Mouse (Mus musculus): Measurements from ENCODE around the gene Acd.
A peak's percentile ranks its signal among the peaks of the same experiment; 100 is the strongest.

The Acd gene

GRCm38 (mm10) chr8:105700966-105701824 is at the start of gene Acd, which contains the start of gene Pard6a:
TSS of gene Acd (minus strand) at chr8:105701102.
TSS of gene Pard6a (plus strand) at chr8:105701148.
- DNase-seq (ENCODE audit: low spot score) = peak; percentile 99

- peak; percentile 13 for DNase-seq (ENCODE audit: low spot score)
Observed at GRCm38 (mm10) chr8:105750606-105751005, 49.7 kb upstream of the Acd start.

DNA sequence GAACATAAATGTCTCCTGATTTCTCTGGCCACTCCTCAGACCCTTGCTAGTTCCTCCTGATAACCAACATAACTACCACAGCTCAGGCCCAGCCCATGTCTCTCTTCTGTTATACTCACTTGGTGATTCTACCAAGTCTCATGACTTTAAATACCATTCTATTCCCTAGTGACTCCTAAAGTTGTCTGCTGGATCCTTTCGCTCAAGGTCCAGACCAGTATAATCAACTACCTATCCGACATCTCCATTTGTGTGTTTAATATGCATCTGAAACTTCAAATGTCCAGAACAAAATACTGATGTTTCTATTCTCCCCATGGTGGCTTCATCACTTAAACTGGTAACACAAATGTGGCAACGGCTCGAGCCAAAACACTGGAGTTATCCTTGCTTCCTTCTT is 42.4 kb upstream of the Acd start:
- peak; percentile 15 for DNase-seq (ENCODE audit: low spot score)

DNA sequence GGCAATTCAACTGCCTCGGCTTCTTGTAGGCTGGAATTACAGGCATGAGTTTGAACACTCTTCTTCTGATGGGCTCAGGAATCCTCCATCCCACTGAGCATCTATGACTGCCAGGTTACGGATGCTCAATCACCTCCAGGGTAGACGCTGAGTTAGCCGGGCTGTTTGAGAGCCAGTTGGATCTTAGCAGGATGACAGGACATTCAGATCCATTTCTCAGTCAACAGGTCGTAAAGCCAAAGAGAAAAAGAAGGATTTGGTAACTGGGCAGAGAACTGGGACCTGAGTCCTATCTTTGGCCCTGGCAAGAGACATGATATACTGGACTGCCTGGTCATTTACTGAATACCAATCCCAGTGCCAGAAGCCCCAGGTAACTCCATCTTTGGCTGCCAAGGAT is 38.3 kb upstream of the Acd start:
- no peak for DNase-seq (ENCODE audit: low spot score)

DNA sequence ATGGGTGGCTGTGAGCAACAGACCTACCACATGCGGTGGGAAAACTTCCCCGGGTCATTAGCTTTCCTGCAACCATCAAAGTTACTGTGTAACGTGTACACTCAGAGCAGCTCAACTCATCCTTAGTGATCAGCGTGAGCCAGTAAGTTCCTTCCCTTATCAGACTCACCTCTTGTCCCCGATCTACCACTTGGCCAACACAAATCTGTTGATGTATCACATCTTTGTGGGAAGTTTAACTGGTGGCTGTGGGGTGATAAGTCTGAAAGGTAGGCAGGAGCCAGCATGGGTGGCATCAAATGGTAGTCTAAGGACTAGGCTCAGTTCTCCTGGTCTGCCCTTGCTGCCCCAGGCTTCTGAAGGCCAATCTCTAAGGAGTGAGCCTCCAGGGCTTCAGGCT is 31.3 kb upstream of the Acd start:
- no peak for DNase-seq (ENCODE audit: low spot score)

DNA sequence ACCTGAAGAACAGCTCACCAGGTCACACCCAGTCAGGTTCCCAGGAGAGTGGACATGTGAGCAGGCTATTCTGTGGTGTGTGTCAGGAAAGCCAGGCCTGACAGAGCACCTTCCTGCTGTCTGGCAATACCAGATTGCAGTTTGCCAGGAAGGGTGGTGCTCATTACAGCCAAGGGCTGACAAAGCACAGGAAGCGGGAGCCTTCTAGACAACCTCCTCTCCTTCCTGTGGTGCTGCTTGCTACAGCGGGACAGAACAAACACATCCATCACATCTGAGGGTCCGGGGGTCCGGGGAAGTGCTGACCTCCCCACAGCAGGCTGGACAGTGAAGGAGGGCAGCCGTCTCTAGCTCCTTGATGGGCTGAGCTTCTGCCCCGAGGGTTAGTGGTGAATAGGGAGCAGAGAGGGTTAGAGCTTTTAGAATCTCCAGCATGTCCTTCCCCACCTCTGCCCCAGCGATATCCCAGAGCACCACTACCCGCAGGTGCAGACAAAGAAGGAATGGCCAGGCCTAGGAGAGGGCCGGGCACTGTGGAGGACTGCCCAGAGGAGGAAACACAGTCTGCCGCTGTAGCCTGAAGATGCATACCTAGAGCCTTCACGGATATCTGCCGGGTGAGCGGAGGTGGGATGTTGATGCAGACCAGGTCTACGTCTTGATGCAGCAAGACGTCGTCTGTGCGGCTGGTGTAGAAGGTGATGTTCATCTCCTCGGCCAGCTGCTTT is 26.7 kb upstream of the Acd start:
- DNase-seq (ENCODE audit: low spot score) = no peak

- DNase-seq (ENCODE audit: low spot score) = no peak
Observed at GRCm38 (mm10) chr8:105725726-105726125, 24.8 kb upstream of the Acd start.

- no peak for DNase-seq (ENCODE audit: low spot score)
Observed at GRCm38 (mm10) chr8:105722861-105723260, 22.0 kb upstream of the Acd start.

DNA sequence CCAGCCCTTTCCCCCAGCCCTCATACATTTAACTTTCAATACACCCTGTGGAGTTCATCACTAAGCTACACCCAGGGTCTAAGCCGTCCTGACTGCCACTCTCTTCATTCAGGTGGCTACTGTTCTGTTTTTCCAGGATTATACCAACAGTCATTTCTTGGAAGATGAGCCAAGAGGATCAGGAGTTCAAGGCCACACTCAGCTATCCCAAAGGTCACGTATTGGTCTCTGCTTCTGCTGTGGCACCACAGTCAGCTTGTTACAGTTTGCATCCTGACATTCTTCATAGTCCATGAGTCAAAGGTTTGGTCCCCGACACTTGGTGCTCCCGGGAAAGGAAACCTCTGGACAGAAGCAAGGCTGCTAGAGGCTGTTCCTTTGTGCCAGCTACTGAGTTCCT is 18.7 kb upstream of the Acd start:
- DNase-seq (ENCODE audit: low spot score) = no peak

DNA sequence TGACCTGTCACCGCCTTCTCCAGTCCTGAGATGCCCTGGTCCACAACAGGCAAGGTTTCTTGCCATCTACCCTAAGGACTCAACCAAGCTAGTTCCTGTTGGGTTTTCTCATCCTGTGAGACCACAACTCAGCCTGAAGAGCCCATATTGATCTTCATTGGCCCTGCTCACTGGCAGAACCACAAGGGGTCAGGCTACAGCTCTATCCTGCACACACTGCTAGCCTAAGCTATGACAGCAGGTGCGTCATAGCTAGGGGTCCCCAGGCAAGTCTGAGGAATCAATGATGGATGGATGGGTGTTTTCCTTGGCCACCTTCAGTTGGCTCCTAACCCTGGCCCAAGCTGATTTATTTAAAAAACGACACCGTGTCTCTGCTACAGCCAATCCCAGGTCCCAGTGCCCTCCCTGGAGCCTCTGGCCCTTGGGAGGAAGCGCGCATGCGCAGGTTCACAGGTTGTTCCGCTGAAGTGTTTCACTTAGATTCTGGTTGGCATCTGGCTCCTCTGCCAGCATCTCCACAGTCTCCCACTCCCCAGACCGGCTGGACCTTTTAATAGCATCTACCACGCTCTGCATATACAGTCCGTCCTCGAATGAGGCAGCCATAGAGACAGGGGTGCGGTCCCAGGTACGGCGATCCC is 15.5 kb upstream of the Acd start:
- no peak for DNase-seq (ENCODE audit: low spot score)

- no peak for DNase-seq (ENCODE audit: low spot score)
Observed at GRCm38 (mm10) chr8:105715042-105715441, 14.1 kb upstream of the Acd start.

DNA sequence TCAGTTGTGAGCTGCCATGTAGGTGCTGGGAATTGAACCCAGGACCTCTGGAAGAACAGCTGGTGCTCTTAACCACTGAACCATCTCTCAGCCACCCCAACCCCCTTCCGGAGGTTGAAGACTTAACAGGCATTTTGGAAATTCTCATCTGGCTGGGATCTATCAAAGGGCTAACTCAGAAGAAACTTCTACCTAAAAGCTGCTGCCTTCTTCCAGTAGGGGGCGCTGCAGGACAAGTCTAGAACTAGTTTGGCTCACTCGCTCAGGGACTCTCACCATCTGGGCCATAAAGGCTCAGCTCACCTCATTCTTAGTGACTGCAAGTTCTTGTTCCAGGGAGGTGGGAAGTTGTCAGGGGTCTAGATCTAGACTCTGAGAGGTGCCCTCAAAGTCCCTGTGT is 13.2 kb upstream of the Acd start:
- peak; percentile 96 for DNase-seq (ENCODE audit: low spot score)

GRCm38 (mm10) chr8:105712286-105712685 is 11.4 kb upstream of the Acd start:
- DNase-seq (ENCODE audit: low spot score) = no peak

- DNase-seq (ENCODE audit: low spot score) = no peak
Observed at GRCm38 (mm10) chr8:105709317-105709716, 8.4 kb upstream of the Acd start.

DNA sequence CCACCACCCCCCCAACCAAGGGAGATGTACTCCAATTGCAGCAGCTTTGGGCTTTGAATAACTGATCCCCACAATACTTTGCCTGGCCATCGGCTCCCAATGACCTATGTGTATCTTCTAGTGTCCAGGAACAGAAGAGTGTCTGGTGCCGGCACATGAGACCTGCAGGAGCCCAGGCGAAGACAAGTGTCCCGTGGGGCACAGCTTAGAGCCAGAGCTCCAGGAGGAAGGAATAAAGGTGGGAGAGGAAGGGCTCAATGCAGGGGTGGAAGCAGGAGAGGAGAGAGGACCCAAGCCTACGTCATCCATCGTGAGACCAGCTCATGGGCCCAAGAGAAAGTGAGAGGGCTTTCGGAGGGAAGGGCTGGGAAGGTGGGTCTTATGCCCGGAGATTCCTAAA is 7.8 kb upstream of the Acd start:
- no peak for DNase-seq (ENCODE audit: low spot score)

GRCm38 (mm10) chr8:105707498-105708403 is 6.8 kb upstream of the Acd start, which contains the start of the genes 4933405L10Rik and Enkd1:
TSS of gene 4933405L10Rik (plus strand) at chr8:105707655.
TSS of gene Enkd1 (minus strand) at chr8:105708210.
- DNase-seq (ENCODE audit: low spot score) = peak; percentile 95

GRCm38 (mm10) chr8:105706426-105706825 is 5.5 kb upstream of the Acd start:
- no peak for DNase-seq (ENCODE audit: low spot score)

GRCm38 (mm10) chr8:105704955-105705354 is 4.1 kb upstream of the Acd start:
- DNase-seq (ENCODE audit: low spot score) = no peak

GRCm38 (mm10) chr8:105704146-105704812 is 3.4 kb upstream of the Acd start:
- DNase-seq (ENCODE audit: low spot score) = no peak

DNA sequence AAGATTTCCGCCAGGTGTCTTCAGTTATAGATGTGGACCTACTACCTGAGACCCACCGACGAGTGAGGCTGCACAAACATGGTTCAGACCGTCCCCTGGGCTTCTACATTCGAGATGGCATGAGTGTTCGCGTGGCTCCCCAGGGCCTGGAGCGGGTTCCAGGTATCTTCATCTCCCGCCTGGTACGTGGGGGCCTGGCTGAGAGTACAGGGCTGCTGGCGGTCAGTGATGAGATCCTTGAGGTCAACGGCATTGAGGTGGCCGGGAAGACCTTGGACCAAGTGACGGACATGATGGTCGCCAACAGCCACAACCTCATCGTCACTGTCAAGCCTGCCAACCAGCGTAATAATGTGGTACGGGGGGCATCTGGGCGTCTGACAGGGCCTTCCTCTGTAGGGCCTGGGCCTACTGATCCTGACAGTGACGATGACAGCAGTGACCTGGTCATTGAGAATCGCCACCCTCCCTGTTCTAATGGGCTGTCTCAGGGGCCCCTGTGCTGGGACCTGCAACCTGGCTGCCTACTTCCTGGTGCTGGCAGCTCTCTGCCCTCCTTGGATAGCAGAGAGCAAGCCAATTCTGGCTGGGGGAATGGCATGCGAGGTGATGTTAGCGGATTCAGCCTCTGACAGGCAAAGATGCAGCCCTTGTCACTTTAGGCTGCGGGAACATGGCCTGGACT is 2.0 kb upstream of the Acd start:
- DNase-seq (ENCODE audit: low spot score) = no peak

Measured in retina, embryonic 14.5 days (tissue).